Mouse (Mus musculus) B cell, adult 2 months (primary cell): ENCODE data around the gene Rhbdf1.

ENCODE experiments used
- DNase-seq, 2 experiments: peaks; one replicate each; pipeline ENCODE4 v3.0.0; 2022

Gene Rhbdf1

DNA sequence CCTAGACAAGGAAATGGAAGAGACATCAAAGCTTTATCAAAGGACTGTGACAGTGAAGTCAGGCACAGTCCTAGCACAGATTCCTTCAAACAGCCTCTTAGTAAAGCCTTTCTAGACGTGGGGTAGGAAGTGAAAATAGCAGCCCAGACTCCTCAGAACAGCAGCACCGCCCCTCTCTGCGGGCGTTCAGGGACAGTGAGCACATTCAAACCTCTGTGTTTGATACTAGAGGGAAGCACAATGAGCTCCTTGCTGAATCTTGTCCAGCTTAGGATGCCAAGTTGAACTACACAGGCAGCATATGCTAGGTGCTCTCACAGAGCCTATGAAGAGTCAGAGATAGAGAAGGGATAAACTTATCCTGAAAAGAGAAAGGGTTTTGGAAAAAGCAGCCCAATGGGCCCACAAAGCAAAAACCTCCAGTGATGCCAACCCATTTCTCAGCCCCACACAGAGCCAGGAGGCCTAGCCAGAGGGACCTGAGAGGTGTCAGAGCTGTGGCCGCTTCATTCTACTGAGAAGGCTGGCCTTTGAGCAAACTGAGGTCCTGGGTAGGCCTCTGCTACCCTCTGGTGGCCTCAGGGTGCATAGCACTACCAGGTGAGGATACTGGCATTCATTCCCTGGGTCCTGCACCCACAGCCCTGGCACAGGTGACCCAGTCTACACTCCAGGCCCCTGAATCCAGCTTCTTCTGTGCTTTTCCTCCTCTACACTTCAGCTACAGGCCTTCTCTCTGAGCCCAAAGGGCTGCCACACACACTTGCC, 16.2 kb upstream of the Rhbdf1 start:
- peak; percentile 87 to 89 for DNase-seq

DNA sequence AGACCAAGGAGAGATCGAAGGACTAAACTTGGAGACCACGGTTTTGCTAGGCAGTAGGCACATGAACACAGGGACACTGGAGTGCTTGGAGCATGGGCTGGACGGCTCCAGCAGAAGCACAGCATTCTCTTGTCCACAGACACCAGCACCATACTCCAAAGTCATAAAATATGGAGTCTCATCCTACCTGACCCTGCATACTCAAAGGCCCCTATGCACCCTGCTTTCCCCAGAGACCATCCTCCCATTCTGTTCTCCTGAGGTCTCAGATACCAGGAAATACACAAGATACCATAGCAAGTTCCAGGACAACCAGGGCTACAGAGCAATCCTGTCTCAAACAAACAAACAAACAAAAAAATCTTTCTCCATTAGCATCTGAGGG, 15.3 kb upstream of the Rhbdf1 start:
- DNase-seq: no peak

DNA sequence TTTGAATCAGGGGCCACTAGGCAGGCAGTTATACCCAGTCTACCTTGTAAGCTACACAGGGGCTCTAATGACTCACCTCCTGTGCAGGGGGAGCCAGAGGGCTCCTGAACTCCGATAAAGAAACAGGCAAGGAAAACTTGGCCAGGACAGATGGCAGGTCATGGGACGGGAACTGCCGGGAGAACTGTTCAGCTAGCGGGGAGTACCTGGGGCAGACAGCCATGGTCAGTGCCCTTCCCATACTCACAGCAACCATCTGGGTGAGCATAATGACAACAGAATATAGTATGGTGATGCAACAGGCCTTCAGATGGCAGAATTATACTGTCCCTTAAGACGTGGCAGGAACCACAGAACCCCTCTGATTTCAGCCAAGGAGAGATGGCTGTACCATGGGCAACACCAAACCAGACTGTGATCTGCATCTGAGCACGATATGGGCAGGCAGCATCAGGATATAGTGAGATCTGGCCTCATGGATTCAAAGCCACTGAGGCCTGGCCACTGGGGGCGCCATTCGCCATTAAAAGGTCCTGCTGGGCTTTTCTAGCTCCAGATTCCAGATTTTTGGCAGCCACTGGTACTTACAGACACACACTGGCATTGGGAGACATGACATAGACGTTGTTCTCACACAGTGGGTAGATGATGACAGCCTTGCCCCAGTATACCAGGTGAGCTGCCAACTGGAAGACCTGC, 14.8 kb upstream of the Rhbdf1 start:
- DNase-seq: peak; percentile 58 to 67

DNA sequence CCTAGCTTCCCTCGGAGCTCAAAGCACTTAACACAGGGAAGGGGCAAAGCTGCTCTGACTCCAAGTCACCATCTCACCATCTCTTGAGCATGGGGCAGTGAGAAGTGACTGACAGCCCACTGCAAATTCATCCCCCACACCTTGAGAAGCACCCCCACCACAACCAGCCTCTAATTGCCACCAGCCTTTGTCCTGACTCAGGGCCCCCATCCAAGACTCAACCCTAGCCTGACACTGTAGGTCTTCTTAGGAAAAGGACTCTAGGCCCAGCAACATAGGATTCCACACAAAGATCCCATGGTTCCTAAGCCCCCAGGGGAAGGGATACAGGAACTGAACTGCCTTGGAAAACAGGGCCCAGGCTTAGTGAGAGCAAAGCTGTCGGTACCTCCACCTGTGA, 14.0 kb upstream of the Rhbdf1 start:
- DNase-seq: no peak

DNA sequence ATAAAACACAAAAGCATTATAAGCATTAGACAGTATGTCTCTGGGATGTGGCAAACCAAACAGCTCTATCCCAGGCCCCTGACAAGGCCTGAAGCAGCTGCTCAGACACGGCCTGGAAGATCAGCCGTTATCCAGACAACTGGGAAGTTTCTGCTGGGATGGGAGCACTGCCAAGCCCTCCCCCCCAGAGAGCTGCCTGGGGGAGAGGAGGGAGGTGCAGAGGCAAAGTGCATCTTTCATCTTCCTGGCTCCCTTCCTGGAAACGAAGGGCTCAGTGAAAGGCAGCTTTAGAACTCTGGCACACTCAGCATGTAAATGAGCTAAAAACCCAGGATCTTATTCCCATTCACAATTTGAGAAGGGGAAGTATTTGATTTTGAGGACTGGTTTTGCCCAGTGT, 13.5 kb upstream of the Rhbdf1 start:
- no peak for DNase-seq

DNA sequence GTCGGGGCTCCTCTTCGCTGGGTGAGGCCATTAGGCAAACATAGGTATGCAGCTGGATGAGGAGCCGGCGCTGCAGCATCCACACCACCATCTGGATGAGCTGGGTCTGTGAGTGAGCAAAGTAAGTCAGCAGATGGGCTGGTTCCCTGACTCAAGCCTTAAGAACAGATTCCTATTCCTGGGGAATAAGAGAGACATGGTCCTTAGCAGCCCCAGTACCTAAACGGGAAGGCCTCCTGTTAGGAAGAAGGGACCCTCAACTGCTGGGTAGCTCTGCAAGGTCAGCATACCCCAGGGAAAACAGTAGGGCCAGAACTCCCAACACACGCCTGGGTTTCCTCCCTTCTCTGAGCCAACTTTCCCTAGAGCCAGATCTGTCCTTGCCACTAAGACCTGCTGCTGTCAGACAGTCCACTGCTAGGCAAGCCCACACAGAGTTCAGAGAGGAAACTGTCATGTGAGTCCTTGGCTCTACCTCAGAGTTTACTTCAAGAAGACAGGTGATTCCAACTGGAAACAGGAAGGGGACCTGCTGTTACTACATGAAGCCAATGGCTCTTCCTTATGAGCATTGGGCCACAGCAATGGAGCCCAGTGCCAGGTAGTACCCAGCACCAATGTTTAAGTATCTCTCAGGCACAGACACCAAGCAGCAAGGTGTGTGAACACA, 12.9 kb upstream of the Rhbdf1 start:
- no peak for DNase-seq

DNA sequence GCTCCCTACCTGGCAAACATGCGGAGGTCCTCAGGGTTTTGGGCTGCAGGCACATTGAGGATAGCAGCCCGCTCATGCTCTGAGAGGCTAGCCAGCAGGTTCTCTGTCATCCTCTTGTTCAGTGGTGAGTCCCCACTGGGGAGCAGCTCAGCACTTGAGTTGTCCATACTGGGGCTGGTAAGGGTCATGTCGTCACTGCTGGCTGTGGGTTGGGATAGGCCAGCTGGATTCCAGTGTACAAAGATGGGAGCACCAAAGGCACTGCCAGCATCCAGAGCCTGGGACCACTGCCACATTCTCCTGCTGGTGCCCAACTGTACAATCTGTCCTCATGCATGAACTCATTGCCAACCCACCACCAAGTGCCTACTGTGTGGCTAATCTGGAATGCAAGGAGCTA, 11.8 kb upstream of the Rhbdf1 start:
- no peak for DNase-seq

DNA sequence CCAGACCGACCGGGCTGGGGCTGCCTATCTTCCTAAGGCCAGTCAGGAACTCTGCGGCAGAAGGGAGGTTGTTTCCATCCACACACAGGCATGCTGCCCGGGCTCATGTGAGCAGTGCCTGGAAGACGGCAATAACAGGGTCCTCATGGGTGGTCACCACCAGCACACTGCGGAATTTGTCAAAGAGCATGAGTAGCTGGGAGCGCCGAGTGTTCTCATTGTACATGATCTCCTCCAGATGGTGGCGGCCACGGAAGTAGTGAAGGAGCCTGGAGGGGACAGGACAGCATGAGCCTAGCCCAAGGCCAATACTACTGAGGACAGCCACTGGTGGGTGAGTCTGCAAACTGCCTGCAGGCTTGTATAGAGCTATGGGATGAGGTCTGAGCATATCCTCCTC, 10.7 kb upstream of the Rhbdf1 start:
- DNase-seq: no peak

DNA sequence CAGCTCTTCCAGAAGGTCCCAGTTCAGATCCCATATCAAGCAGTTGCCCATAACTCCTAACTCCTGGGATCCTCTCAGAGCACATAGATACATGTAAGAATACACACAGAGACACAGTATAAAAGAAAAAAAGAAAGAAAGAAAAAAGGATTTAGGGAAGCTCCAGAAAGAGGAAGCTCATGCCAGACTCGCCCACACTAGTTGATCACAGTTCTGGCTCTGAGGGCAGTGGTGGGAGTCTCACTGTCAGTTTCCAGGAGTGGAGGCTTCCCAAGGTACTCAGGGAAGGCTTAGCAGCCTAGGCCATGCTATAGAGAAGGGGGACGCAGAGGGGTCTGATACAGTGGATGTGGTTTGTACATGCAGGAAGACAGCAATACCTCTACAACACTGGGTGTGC, 9.0 kb upstream of the Rhbdf1 start:
- DNase-seq: no peak

DNA sequence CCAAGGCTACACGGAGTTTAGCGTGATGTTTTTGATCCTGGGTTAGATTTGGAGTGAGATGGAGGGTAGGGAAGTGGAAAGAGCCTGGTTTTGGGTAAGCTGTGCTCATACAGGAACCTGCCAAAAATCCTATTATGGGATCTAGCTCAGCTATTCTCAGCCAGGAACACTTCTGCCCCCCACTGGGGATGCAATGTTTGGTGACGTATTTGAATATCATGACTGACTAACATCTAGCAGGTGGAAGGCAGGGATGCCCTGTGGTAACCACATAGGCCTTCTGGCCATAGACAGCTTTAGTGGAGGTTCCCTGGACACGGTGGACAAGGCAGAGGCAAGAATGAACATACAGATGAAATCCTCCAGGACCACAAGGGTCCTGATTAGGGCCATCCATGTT, 8.1 kb upstream of the Rhbdf1 start:
- no peak for DNase-seq

DNA sequence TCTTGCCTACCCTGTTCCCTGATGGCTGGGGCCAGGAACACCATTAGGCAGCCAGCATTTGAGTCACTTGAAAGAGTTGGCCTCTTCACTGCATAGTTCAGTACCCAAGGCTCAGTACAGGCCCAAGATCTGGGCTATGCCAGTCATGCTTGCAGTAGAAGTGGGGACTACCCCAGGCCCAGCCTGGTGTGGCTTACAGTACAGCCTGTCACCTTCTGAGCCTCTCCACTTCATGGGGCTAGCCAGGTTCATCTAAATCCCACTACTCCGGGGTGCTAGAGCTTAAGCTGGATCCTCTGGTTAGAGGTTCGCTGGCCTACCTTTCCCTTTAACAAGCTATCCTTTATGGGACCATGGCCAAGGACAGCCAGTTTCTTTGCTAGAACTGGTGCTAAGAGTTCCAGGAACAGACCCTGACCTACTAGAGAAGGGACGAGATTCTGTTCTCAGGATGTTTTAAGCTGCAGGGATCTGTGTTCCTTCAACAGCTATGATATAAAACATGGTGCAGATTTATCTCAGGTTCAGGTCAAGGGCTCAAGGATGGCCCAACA, 6.3 kb upstream of the Rhbdf1 start:
- no peak for DNase-seq

DNA sequence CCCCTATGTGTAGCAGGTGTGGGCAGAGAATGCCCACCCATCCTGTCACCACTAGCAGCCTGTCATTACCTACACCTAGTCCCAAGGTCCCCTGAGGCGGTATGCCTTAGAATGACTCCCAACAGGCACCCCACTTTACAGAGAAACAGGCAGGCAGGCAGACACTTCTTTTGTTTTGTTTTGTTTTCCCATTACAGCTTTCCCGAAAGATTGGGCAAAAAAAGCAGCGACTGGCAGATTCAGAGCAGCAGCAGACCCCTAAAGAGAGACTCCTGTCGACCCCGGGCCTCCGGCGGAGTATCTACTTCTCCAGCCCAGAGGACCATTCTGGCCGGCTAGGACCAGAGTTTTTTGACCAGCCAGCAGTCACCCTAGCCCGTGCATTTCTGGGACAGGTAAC, 5.5 kb upstream of the Rhbdf1 start:
- no peak for DNase-seq

DNA sequence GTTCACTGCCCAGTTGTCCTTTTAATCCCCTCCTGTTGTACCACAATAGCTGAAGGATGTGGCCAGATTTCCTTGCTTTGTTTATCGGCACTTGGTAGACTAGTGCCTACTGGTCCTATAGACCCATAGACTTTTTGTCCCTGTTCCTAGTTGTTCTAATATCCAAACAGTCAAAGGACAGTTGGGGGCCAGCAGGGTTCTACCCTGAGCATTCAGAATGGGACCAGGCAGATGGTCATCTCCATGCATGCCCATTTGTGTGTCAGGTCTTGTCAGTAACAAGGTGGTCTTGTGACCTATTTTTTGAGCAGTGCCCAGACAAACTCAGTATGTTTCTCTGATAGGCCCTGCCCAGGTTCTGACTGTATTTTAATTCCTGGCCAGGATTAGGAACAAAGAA, 4.9 kb upstream of the Rhbdf1 start:
- DNase-seq: no peak

DNA sequence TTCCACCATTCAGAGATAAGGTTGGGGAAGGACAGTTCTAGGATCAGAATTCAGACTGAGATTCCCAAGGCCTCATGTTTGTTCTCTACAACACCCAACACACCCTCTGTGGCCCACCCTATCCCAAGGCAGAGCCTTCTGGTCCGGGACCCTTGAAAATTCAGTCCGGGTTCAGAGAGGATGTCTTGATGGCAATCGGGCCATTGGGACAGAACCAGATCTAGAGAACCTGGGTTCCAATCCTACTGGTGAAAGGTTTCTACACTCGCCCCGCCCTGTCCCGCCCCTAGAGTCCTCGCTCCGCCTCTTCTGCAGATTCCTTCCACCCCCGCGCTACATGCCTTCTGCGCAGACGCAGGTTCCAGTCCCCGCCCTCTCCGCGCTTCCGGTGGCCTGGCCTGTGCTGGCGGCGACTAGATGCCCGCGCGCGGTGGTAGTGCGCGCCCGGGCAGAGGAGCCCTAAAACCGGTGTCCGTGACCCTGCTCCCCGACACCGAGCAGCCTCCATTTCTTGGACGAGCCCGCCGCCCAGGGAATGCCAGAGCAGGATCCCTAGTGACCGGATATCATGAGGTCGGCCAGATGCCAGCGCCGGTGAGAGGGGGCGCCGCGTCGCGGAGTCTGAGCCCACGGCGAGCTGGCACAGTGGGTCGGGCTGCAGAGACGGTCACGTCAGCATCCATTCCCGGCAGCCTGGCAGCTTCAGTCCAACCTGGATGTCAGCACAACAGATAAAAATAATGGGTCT, 4.2 kb upstream of the Rhbdf1 start, which contains the start of gene Mpg:
Mpg (plus strand) TSS at position 382 of the 748 bp plus-strand sequence.
- peak; percentile 92 to 93 for DNase-seq

DNA sequence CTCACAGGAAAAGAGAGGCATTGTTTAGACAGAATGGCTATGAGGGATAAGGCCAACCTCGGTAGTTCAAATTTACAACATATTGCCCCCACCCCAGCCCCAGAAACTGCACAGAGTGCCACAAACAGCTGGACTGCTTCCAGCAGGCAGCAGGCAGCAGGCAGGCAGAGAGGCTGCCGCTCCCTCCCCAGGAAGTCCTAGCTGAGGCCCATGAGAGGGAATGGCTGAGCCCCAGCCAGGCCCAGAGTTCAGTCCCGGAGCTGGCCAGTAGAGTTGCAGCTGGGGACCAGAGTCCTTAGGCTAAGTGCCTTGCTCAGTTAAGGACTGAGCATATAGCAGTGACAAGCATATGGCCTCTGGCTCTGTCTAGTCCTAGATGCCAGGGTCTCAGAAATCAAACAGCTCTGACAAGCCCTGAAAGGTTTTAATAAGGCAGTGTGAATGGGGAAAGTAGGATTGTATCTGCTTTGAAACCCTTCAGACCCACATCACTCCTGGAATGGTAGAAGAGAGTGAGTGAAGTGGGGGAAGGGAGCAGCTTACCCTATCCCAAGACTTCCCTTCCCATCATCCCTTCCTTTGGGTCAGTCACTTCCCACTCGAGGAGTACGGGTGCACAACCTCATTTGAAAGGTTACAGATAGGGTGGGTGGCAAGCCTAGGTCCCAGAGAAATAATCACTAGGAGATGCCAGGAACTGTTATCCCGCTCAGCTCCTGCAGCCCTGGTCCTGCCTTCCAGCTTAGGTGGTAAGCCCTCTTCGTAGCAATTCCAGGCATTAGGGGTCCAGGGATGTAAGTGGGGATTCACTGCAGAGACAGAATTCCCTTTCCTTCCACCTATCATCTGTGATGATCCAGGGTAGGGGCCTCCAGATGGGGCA, 3.4 kb upstream of the Rhbdf1 start:
- no peak for DNase-seq

DNA sequence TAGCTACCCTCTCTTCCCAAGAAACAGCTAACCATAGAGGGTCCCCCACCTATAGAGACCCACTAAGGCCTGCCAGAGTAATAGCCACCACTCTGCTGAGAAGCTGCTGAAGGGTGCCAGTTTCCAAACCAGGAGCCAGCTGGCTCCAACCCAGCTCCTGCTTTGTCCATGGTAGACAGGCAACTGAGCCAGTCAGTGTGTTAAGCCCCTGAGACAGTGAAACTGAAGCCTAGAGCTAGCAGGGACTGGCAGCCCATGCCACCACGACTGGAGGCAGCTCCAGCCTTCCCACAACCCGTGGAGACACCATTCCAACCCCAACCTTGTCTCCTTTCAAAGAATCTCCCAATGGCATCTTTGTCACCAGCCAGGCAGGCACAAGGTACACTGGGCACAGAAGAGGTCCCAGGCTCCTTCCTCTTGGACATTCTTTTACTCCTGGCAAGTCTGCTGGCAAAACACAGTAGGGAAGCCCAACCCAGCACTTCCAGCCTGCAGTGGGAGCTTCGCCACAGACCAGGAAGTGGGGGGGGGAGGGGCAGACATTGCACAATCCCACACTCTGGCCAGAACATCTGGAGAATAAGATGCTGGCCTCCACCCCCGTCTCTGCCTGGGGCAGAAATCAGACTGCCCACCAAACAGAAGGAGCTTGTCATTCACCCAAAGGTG, 2.5 kb upstream of the Rhbdf1 start:
- no peak for DNase-seq

DNA sequence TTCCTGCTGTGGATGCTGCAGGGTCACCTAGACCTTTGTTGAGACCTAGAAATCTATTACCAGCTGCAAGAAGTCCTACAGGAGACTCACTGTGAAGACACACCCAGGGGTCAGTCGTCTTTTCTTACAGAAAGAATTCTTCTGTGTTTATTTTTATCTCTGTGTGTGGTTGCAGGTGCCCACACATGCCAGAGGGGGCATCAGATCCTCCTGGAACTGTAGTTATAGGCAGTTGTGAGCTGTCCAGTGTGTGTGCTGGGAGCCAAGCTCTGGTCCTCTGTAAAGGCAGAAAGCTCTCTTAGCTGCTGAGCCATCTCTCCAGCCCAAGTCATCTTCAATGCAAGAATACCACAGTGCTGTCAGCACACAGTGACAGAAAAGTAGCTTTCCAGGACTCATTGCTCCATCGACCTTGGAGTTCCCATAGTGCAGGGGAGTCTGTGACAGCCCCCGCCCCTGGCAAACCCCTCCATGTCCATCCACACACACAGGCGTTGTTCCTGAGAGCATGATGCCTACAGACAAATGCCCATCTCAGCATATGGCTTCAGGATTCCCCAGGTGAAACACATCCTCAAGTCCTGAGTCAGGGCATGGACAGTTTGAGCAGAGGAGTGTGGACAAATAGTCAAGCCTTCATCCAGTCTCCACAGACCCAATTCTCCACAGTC, 1.3 kb upstream of the Rhbdf1 start:
- no peak for DNase-seq

DNA sequence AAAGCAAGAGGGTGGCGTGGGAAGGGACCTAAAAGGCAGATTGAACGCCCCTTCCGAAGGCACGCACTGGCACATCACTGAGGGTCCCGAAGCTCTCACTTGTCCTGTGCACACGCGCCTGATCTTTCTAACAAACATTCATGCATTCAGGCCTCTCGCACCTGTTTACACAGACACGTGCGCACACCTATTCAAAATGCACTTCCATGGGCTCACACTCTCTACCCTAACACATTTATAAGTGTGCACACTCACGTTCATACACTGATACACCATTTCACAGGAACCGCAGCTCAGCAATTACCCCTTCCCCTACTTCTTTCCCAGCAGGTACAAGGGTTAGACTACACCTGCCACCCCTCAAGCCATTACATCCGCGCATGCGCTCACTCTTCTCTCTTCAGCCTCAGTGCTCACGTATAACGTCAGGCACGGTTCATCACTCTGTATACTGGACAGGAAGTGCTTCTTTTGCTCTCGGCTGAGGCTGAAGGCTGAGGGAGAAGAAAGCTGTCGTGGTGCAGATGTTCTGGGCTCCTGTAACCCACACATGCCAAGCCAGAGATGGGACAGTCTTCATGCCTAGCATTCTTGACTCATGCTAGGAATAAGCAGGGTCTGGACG, 582 bp upstream of the Rhbdf1 start:
- peak; percentile 56 to 58 for DNase-seq

DNA sequence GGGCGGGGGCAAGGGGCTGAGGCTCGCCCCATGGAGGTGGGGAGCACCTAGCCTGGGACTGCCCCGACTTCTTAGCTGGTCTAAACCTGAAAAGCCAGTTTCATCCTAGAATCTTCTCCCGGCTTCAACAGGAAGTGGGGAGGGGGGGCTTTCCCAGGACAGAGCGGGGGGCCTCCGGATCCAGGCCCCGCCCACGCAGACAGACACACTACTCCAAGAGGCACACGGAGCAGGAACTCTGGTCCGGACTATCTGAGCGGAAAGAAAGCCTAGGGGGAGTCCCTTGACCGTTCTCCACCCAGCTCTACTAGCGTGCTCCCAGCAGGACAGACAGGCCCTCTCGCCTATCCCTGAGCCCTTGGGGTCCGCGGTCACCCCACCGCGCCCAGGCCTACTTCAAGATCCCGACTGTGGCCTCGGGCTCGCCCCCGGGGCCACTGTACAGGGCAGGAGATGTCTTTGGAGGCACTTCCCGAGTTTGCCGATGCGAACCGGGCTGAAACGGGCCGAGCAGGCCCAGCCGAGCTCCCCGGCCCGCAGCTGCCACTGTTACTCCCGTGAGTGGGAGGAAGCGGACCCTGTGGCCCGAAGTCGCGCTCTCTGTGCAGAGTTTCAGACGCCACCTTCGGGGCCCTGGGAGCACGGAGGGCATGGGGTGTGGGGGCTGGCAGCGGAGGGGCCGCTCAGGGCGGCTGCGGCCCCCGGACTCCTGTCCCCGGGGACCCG, 712 bp downstream of the Rhbdf1 start:
- peak; percentile 49 to 54 for DNase-seq
